8 mouse cellular contexts compared by ENCODE assay signal in genomic region chr11:120369656-120370055, GRCm38 (mm10). TPM values are rescaled to one million over a fixed set of nuclear protein-coding genes. Genes with fewer than 3 reads are reported as not detected.
DNase-seq lines count a peak whose midpoint lies in the region; ATAC-seq and TF ChIP-seq lines count a peak whose summit lies in the region.

No protein-coding gene starts in this region.

- 37% methylated on average over 8 of the region's 8 CpGs for WGBS in embryonic facial prominence, embryonic 13.5 days
- 34% methylated on average over 8 of the region's 8 CpGs for WGBS in heart, postnatal 0 days

- no peaks in the 10 kb centered on the region for H3K9me3 ChIP-seq in G1E (replicated peaks)
- no peaks in the 10 kb centered on the region for H3K9me3 ChIP-seq in embryonic facial prominence, embryonic 13.5 days
- H3K9me3 ChIP-seq in heart, postnatal 0 days (replicated peaks; ENCODE audit: control insufficient read depth, low read length): no peaks in the 10 kb centered on the region

- peaks cover 31% of the 10 kb centered on the region for H3K4me1 ChIP-seq in G1E (ENCODE audit: insufficient read depth, low read depth, low read length)
- H3K4me1 ChIP-seq in embryonic facial prominence, embryonic 13.5 days: peaks cover 16% of the 10 kb centered on the region
- peaks cover 11% of the 10 kb centered on the region; the same call in 1 of the 2 replicates for H3K4me1 ChIP-seq in heart, postnatal 0 days (ENCODE audit: control insufficient read depth, insufficient read depth)

- TF ChIP-seq CTCF in G1E (IDR thresholded peaks at IDR 0.05; ENCODE audit: low read depth, low read length): peak; percentile 39
- TF ChIP-seq CTCF in heart, postnatal 0 days (IDR thresholded peaks at IDR 0.05; ENCODE audit: low read depth): peak; percentile 76

- no peak for TF ChIP-seq EP300 in heart, postnatal 0 days (IDR thresholded peaks at IDR 0.05; ENCODE audit: low read depth)

- peak; percentile 69 for DNase-seq in A20 (ENCODE audit: low read depth, low spot score)
- DNase-seq in G1E (ENCODE audit: low spot score): peak; percentile 58
- DNase-seq in heart, postnatal 0 days (ENCODE audit: low spot score): peak; percentile 45
- peak; percentile 83 to 84 for DNase-seq in kidney, postnatal 25 days
- DNase-seq in lung, postnatal 25 days (ENCODE audit: low spot score): peak; percentile 74
- peak; percentile 66 for DNase-seq in right cerebral cortex, postnatal 14 days
- no peak for DNase-seq in ovary, postnatal 10 days (ENCODE audit: low spot score)

- H3K9ac ChIP-seq in embryonic facial prominence, embryonic 13.5 days: no peak overlapping the region
- H3K9ac ChIP-seq in heart, postnatal 0 days (replicated peaks; ENCODE audit: low read depth, low read length): no peak overlapping the region

- H3K27me3 ChIP-seq in G1E (ENCODE audit: insufficient read depth, low read length): peaks cover 15% of the 10 kb centered on the region
- H3K27me3 ChIP-seq in embryonic facial prominence, embryonic 13.5 days: no peaks in the 10 kb centered on the region
- H3K27me3 ChIP-seq in heart, postnatal 0 days (ENCODE audit: control insufficient read depth, insufficient read depth, low read length): no peaks in the 10 kb centered on the region

- H3K4me2 ChIP-seq in embryonic facial prominence, embryonic 13.5 days: no peak overlapping the region
- H3K4me2 ChIP-seq in heart, postnatal 0 days (ENCODE audit: low read depth, low read length): no peak overlapping the region

- H3K4me3 ChIP-seq in G1E (ENCODE audit: low read depth, low read length): no peak overlapping the region
- no peak overlapping the region for H3K4me3 ChIP-seq in embryonic facial prominence, embryonic 13.5 days
- no peak overlapping the region for H3K4me3 ChIP-seq in heart, postnatal 0 days (ENCODE audit: low read depth, low read length)

- H3K36me3 ChIP-seq in G1E (replicated peaks): peaks cover 75% of the 10 kb centered on the region
- peaks cover 61% of the 10 kb centered on the region for H3K36me3 ChIP-seq in embryonic facial prominence, embryonic 13.5 days
- peaks cover 57% of the 10 kb centered on the region for H3K36me3 ChIP-seq in heart, postnatal 0 days (replicated peaks; ENCODE audit: control insufficient read depth, insufficient read depth, low read length)

- no peak for ATAC-seq in G1E (ENCODE audit: extremely low read depth, insufficient number of reproducible peaks, low FRiP score, poor library complexity, severe bottlenecking)
- no peak for ATAC-seq in embryonic facial prominence, embryonic 13.5 days (ENCODE audit: insufficient number of reproducible peaks, insufficient read depth, low FRiP score, low TSS enrichment, low read depth)
- peak; percentile 42; the same call in 1 of the 2 replicates for ATAC-seq in heart, postnatal 0 days (ENCODE audit: insufficient read depth, low read depth)

- 0 out of 2 replicates have a peak overlapping the region, but pooled peaks have one; percentile 22 for H3K27ac ChIP-seq in embryonic facial prominence, embryonic 13.5 days
- H3K27ac ChIP-seq in heart, postnatal 0 days (ENCODE audit: low read depth): no peak overlapping the region

RNA-seq across cellular contexts. Expression of gene Fscn2, which starts 8.3 kb away (rescaled TPM):
- total RNA-seq in G1E (2014; fragmentation: Nextera tagmentation) (not detected in 2 replicates), G1E (2017) (0.11 TPM in 1 of 2 replicates, not detected in the other)
- polyA plus RNA-seq in G1E (2012): 0.03 TPM in 1 of 2 replicates, not detected in the other
- 0.25 and 1.1 TPM in 2 replicates for polyA plus RNA-seq in embryonic facial prominence, embryonic 13.5 days (2015; fragmentation: Nextera tagmentation; extraction: Ambion mirVana)
- total RNA-seq in heart, postnatal 0 days (2014; rRNA removed; ENCODE audit: low replicate concordance): not detected in 2 replicates
- polyA plus RNA-seq in heart, postnatal 0 days (2015; fragmentation: Nextera tagmentation; extraction: Ambion mirVana): 0.65 and 0.68 TPM in 2 replicates

RNA-seq across cellular contexts. Expression of gene Faap100, which starts 8.9 kb away (rescaled TPM):
- total RNA-seq in G1E (2014; fragmentation: Nextera tagmentation) (12.0 and 13.6 TPM in 2 replicates), G1E (2017) (5.2 and 6.2 TPM in 2 replicates)
- 29.7 and 30.6 TPM in 2 replicates for polyA plus RNA-seq in G1E (2012)
- polyA plus RNA-seq in embryonic facial prominence, embryonic 13.5 days (2015; fragmentation: Nextera tagmentation; extraction: Ambion mirVana): 38.6 and 43.7 TPM in 2 replicates
- 46.7 and 70.5 TPM in 2 replicates for total RNA-seq in heart, postnatal 0 days (2014; rRNA removed; ENCODE audit: low replicate concordance)
- 22.3 and 28.6 TPM in 2 replicates for polyA plus RNA-seq in heart, postnatal 0 days (2015; fragmentation: Nextera tagmentation; extraction: Ambion mirVana)

RNA-seq across cellular contexts. Expression of gene Actg1, which starts 21.3 kb away (rescaled TPM):
- 128 and 155 TPM in 2 replicates for total RNA-seq in G1E (2014; fragmentation: Nextera tagmentation)
- total RNA-seq in G1E (2017): 179 and 181 TPM in 2 replicates
- 53.9 and 112 TPM in 2 replicates for polyA plus RNA-seq in G1E (2012)
- 2,524 and 2,741 TPM in 2 replicates for polyA plus RNA-seq in embryonic facial prominence, embryonic 13.5 days (2015; fragmentation: Nextera tagmentation; extraction: Ambion mirVana)
- 700 and 751 TPM in 2 replicates for total RNA-seq in heart, postnatal 0 days (2014; rRNA removed; ENCODE audit: low replicate concordance)
- polyA plus RNA-seq in heart, postnatal 0 days (2015; fragmentation: Nextera tagmentation; extraction: Ambion mirVana): 639 and 714 TPM in 2 replicates
